Mouse (Mus musculus) spleen, postnatal 10 days (tissue): ENCODE measurements around the gene Olfr128.
"Not testable (repeated sequence)": the region's sequence is repeated elsewhere in the genome, so short reads cannot be mapped to it uniquely, and the experiment has no call there.

Experiments
- DNase-seq, 2 experiments: peaks; one replicate each; pipeline ENCODE4 v3.0.0; 2021 to 2022; ENCODE audit warnings: low spot score in 2 of 2

The Olfr128 gene

GRCm38 (mm10) chr17:37920248-37920647 lies at the start of gene Olfr128:
Gene Olfr128 (plus strand): TSS chr17:37920548.
- no peak for DNase-seq

- DNase-seq: no peak
Observed at GRCm38 (mm10) chr17:37873830-37874229, 46.5 kb upstream of the Olfr128 start.

GRCm38 (mm10) chr17:37900137-37900536 lies 20.2 kb upstream of the Olfr128 start, which contains the start of gene Olfr127:
Gene Olfr127 (plus strand): TSS chr17:37900437.
- no peak for DNase-seq

- DNase-seq: not testable (repeated sequence)
Observed at GRCm38 (mm10) chr17:37906821-37907220, 13.5 kb upstream of the Olfr128 start.

GRCm38 (mm10) chr17:37952979-37953378 lies 32.6 kb downstream of the Olfr128 start, which contains the start of gene Olfr761:
Gene Olfr761 (minus strand): TSS chr17:37953079.
- no peak for DNase-seq

GRCm38 (mm10) chr17:37973591-37973990 lies 53.2 kb downstream of the Olfr128 start:
- DNase-seq: no peak
